Mouse (Mus musculus) cerebellum, adult 2 months (tissue): ENCODE measurements at regions not wholly inside any gene's neighbourhood (a gene's known extent, or its start where the extent isn't known, plus 50 kb on each side); places are given as distances from the start of the nearest gene placed in this dataset.

Source experiments
- DNase-seq, 2 experiments: peaks; one replicate each; pipeline ENCODE4 v3.0.0; 2021
- H3K27ac ChIP-seq: fragments of 200-500 bp; 2 replicates; pipeline ENCODE4 v1.5.1; 2012; ENCODE audit warnings: low read length, control low read depth, inconsistent platforms; ENCODE audit not compliant: insufficient read depth
- H3K27me3 ChIP-seq: fragments of 200-500 bp; 2 replicates; pipeline ENCODE4 v1.6.1; 2012; ENCODE audit warnings: inconsistent platforms, mild to moderate bottlenecking, low read length, moderate library complexity; ENCODE audit not compliant: control insufficient read depth, insufficient read depth
- H3K4me1 ChIP-seq: fragments of 200-500 bp; 2 replicates; pipeline ENCODE4 v1.6.1; 2011; ENCODE audit warnings: low read length; ENCODE audit not compliant: control insufficient read depth, insufficient read depth
- H3K4me3 ChIP-seq: fragments of 200-500 bp; replicated peaks from 2 replicates; pipeline ENCODE3; 2011; ENCODE audit warnings: mild to moderate bottlenecking, low read depth, low read length, control low read depth; ENCODE audit not compliant: insufficient read depth
- CTCF ChIP-seq: fragments of 200-500 bp; IDR thresholded peaks from 2 replicates; pipeline ENCODE4 v1.5.1; 2011; ENCODE audit warnings: low read depth, mild to moderate bottlenecking, control low read depth, low read length, moderate library complexity, borderline replicate concordance; ENCODE audit not compliant: insufficient read depth
- POLR2A ChIP-seq: fragments of 200-500 bp; IDR thresholded peaks from 2 replicates; pipeline ENCODE4 v1.6.1; 2011; ENCODE audit warnings: low read length, control low read depth, borderline replicate concordance; ENCODE audit not compliant: insufficient read depth
- WGBS: fragments of 180-500 bp; shearing (Covaris S2); methylation state at CpG from one replicate; pipeline ENCODE4 v1.1.7; 2018; 5-methylcytosine and 5-hydroxymethylcytosine counted together

DNA sequence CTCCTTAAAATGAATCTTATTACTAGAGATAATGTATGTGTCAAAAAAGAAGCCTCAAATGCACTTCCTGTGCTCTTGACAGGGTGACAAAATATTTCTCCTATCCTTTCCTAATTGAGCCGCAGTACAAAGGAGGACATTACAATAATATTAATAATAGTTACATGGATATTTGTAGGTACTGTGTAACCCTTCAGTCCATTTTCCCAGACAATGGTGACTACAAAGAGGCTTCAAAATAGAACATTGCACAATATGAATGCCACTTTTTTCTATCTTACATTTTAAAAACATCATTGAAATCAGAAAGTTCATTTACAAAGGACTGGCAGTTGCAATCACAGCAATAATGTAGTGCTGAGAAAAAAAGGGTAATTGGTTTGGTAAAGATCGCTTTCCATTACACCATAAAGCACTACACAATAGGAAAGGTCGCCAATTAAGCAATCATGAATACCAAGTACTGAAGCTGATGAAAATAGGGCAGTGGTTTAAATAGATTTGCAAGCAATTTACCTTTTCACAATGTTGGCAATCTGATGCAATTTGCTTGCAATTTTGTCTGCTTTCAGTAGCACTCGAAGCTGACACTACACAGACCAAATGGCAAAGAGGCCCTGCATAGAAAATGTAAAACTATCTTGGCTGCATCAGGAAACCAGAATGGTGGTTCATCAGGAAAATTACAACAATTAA is 126.1 kb upstream of the Sp8 start:
- TF ChIP-seq CTCF = no peak
- no peak for TF ChIP-seq POLR2A
- Histone ChIP-seq H3K27ac (no peak overlapping the region), H3K4me1 (no peaks in the 10 kb centered on the region), H3K4me3 (no peak overlapping the region), H3K27me3 (no peaks in the 10 kb centered on the region)
- no peak for DNase-seq
- 82% methylated on average over 4 of the region's 4 CpGs for WGBS

DNA sequence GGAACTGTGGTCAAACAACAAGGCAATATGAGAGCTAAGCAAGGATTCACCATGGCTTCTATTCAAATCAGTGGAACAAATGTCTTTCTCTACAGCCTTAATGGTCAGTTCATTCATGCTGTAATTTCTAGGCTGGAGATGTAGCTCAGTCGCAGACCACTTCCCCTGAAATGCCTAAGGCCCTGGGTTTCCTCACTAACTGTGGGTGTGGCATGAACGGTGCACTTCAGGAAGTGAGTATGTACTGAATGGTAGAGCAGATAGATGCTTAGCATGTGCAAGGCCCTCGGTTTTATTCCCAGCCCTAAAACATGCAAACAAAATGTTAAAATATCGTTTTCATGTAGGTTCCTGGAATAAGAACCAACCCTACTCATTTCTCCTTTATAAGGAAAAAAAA is 129.3 kb upstream of the Sp8 start:
- Histone ChIP-seq H3K4me1 (no peaks in the 10 kb centered on the region), H3K27me3 (no peaks in the 10 kb centered on the region), H3K4me3 (no peak overlapping the region), H3K27ac (no peak overlapping the region)
- no peak for DNase-seq
- 75% methylated on average over 4 of the region's 4 CpGs for WGBS
- TF ChIP-seq POLR2A = no peak
- no peak for TF ChIP-seq CTCF

DNA sequence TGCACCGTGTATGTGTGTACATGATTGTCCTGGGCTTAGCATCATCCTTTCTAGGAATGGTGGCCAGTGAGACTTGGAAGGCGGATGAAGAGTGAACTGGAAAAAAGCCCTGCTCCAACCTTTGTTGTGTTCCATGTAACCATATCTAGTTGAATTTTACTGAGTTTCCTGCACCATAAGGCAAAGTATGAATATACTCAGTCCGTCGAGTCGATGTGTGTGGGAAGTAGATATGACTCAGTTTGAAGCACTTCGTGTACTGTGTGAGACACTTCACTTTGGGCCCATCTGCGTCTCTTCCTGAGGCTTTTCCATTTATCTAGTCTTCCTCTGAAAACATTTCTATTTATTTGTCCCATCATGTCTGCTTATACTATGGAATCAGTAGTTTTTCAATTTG is 139.5 kb upstream of the Sp8 start:
- 88% methylated on average over 7 of the region's 7 CpGs for WGBS
- no peak for TF ChIP-seq CTCF
- TF ChIP-seq POLR2A = no peak
- Histone ChIP-seq H3K4me1 (no peaks in the 10 kb centered on the region), H3K27me3 (no peaks in the 10 kb centered on the region), H3K4me3 (no peak overlapping the region), H3K27ac (no peak overlapping the region)
- no peak for DNase-seq

DNA sequence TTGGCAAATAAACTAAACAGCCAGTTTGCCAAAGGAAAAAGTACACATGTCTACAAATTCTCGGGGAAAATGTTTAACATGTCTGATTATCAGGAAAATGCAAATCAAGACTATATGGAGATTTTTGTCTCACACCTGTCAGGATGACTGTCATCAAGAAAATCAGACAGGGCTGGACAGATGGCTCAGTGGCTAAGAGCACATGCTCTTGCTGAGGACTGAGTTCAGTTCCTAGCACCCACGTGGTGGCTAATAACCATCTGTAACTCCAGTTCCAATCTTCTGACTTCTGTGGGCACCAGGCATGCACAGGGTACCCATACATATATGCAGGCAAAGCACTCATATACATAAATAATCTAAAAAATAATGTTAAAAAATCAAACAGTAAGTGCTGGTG is 141.3 kb upstream of the Sp8 start:
- DNase-seq = no peak
- Histone ChIP-seq H3K27ac (no peak overlapping the region), H3K27me3 (no peaks in the 10 kb centered on the region), H3K4me1 (no peaks in the 10 kb centered on the region), H3K4me3 (no peak overlapping the region)
- no peak for TF ChIP-seq POLR2A
- no peak for TF ChIP-seq CTCF
- WGBS = 64% methylated on average over 2 of the region's 2 CpGs

- 33% methylated on average over 12 of the region's 12 CpGs for WGBS
- TF ChIP-seq POLR2A = no peak
- TF ChIP-seq CTCF = no peak
- Histone ChIP-seq H3K27me3 (no peaks in the 10 kb centered on the region), H3K27ac (no peak overlapping the region), H3K4me1 (no peaks in the 10 kb centered on the region), H3K4me3 (no peak overlapping the region)
- no peak for DNase-seq
These were observed 142.4 kb upstream of the Sp8 start for GRCm38 (mm10) chr12:118703730-118704129.

GRCm38 (mm10) chr12:118703068-118703662 is 143.0 kb upstream of the Sp8 start:
- Histone ChIP-seq H3K27me3 (no peaks in the 10 kb centered on the region), H3K27ac (no peak overlapping the region), H3K4me3 (no peak overlapping the region), H3K4me1 (no peaks in the 10 kb centered on the region)
- DNase-seq = no peak
- no peak for TF ChIP-seq POLR2A
- 67% methylated on average over 11 of the region's 11 CpGs for WGBS

DNA sequence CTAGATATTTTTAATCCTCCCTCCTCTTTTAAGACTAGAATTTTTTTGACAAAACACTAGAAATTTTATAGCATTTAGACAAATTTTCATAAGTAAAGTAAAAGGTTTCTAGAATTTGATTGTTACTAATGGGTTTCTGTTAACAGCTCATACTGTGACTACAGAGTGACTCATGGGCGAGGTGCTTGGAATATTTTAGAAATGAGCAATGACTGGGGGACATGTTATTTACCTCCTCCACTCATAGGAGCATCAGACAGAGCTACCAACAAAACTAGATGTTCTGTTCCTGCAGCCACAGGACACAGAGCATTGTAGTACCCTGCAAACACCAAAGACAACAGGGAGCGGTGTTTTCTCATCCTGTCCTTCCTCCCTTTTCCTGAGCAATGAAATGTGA is 144.3 kb upstream of the Sp8 start:
- Histone ChIP-seq H3K27me3 (no peaks in the 10 kb centered on the region), H3K4me3 (no peak overlapping the region), H3K27ac (no peak overlapping the region), H3K4me1 (no peaks in the 10 kb centered on the region)
- TF ChIP-seq POLR2A = no peak
- no peak for TF ChIP-seq CTCF
- DNase-seq = no peak
- 90% methylated on average over 2 of the region's 2 CpGs for WGBS

- no peaks in the 10 kb centered on the region for H3K27me3 ChIP-seq
- no peak for TF ChIP-seq CTCF
- no peak for TF ChIP-seq POLR2A
- H3K27ac ChIP-seq = no peak overlapping the region
- H3K4me3 ChIP-seq = no peak overlapping the region
- no peaks in the 10 kb centered on the region for H3K4me1 ChIP-seq
- DNase-seq = no peak
These were observed 148.0 kb upstream of the Sp8 start for GRCm38 (mm10) chr12:118698110-118698509.
